ENCODE assay signal across 8 mouse cellular contexts in the genomic region with DNA sequence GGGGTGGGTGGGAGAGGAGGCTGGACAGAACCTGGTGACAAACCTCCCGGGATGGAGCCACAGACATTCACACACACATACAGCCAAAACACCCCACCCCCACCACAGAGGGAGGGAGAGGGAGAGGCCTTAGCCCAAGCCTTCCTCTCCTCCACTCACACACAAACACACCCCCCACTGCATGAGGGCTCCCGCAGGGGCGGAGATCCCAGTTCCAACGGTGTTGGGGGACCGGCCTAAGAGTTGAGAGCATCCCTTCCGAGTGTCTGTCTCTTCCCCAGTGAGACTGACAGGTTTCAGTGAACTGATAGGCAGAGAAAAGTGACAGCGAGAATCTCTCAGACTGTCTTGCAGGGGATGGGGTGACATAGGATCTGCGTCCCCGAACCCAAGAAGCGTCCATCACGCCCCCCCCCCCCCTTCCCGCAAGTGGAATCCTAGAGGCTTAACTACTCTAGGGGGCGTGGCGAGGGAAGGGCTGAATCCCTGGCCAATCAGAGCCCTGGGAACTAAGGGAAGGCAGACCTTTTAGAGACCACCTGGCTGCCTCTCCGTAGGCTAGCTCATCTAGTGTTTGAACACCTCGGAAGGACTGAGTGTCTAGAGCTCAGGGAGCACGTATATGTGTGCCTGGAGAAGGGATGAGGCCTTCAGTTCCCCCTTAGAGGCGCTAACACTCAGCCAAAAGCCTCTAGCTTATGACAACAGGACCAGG. TPM values are rescaled to one million over a fixed set of nuclear protein-coding genes. Genes with fewer than 3 reads are reported as not detected.
DNase-seq lines count a peak whose midpoint lies in the region; ATAC-seq lines count a peak whose summit lies in the region.

No protein-coding gene starts in this region.

- peak overlapping the region; percentile 57 for H3K4me3 ChIP-seq in neural tube, embryonic 11.5 days (ENCODE audit: low read depth, low read length)
- H3K4me3 ChIP-seq in hindbrain, embryonic 14.5 days (replicated peaks; ENCODE audit: low read length) = peak overlapping the region; percentile 51

- peak overlapping the region; percentile 95 for H3K4me2 ChIP-seq in neural tube, embryonic 11.5 days (ENCODE audit: low read depth)
- H3K4me2 ChIP-seq in hindbrain, embryonic 14.5 days (replicated peaks) = peak overlapping the region; percentile 69

- H3K27me3 ChIP-seq in neural tube, embryonic 11.5 days (ENCODE audit: control insufficient read depth, insufficient read depth, low read length) = peaks cover 49% of the 10 kb centered on the region
- H3K27me3 ChIP-seq in hindbrain, embryonic 14.5 days (ENCODE audit: control insufficient read depth, insufficient read depth, low read length) = peaks cover 46% of the 10 kb centered on the region

- H3K27ac ChIP-seq in neural tube, embryonic 11.5 days (ENCODE audit: low read depth, low read length) = no peak overlapping the region
- peak overlapping the region; percentile 5; the same call in 1 of the 2 replicates for H3K27ac ChIP-seq in hindbrain, embryonic 14.5 days

- 2% methylated on average over 18 of the region's 18 CpGs for WGBS in neural tube, embryonic 11.5 days
- 3% methylated on average over 18 of the region's 18 CpGs for WGBS in hindbrain, embryonic 14.5 days

- peak; percentile 33 for ATAC-seq in neural tube, embryonic 11.5 days (ENCODE audit: insufficient read depth, low FRiP score, low TSS enrichment)
- ATAC-seq in hindbrain, embryonic 14.5 days (ENCODE audit: low FRiP score) = peak; percentile 40

- H3K4me1 ChIP-seq in neural tube, embryonic 11.5 days (ENCODE audit: control insufficient read depth, insufficient read depth, low read length) = peaks cover 16% of the 10 kb centered on the region
- peaks cover 21% of the 10 kb centered on the region for H3K4me1 ChIP-seq in hindbrain, embryonic 14.5 days (replicated peaks; ENCODE audit: control insufficient read depth, insufficient read depth, low read length)

- DNase-seq in neural tube, embryonic 11.5 days (ENCODE audit: low spot score) = peak; percentile 65
- no peak for DNase-seq in neural tube, embryonic 10.5 days (ENCODE audit: extremely low spot score, low spot score)
- peak; percentile 87 for DNase-seq in cerebellum, adult 9-10 months
- peak; percentile 64 to 65 for DNase-seq in frontal cortex, postnatal 14 days (ENCODE audit: low spot score in 2 of 2)
- DNase-seq in hindbrain, embryonic 14.5 days (ENCODE audit: low spot score) = peak; percentile 50
- DNase-seq in left cerebral cortex, adult 11 months (ENCODE audit: low spot score) = peak; percentile 77
- DNase-seq in lung, postnatal 14 days = peak; percentile 82
- DNase-seq in right cerebral cortex, postnatal 10 days (ENCODE audit: low spot score in 2 of 2) = peak; percentile 86 to 92

- no peaks in the 10 kb centered on the region for H3K9me3 ChIP-seq in neural tube, embryonic 11.5 days (ENCODE audit: control insufficient read depth, low read length)
- no peaks in the 10 kb centered on the region for H3K9me3 ChIP-seq in hindbrain, embryonic 14.5 days (ENCODE audit: control insufficient read depth, low read length)

- no peaks in the 10 kb centered on the region for H3K36me3 ChIP-seq in neural tube, embryonic 11.5 days (ENCODE audit: control insufficient read depth, insufficient read depth, low read length)
- H3K36me3 ChIP-seq in hindbrain, embryonic 14.5 days (replicated peaks; ENCODE audit: control insufficient read depth, insufficient read depth) = no peaks in the 10 kb centered on the region

- peak overlapping the region; percentile 44 for H3K9ac ChIP-seq in neural tube, embryonic 11.5 days (ENCODE audit: low read length)
- H3K9ac ChIP-seq in hindbrain, embryonic 14.5 days = peak overlapping the region; percentile 29; the same call in 1 of the 2 replicates

RNA-seq across cellular contexts. Expression of gene Fosb, which starts 2.0 kb away (rescaled TPM):
- 0.07 TPM in 1 of 2 replicates, not detected in the other for polyA plus RNA-seq in neural tube, embryonic 11.5 days (2014; fragmentation: Nextera tagmentation; extraction: Ambion mirVana)
- 0.12 TPM in 1 of 2 replicates, not detected in the other for polyA plus RNA-seq in hindbrain, embryonic 14.5 days (2014; fragmentation: Nextera tagmentation; extraction: Ambion mirVana)

RNA-seq across cellular contexts. Expression of gene Rtn2, which starts 25.5 kb away (rescaled TPM):
- polyA plus RNA-seq in neural tube, embryonic 11.5 days (2014; fragmentation: Nextera tagmentation; extraction: Ambion mirVana) = 58.2 and 60.2 TPM in 2 replicates
- 106 and 112 TPM in 2 replicates for polyA plus RNA-seq in hindbrain, embryonic 14.5 days (2014; fragmentation: Nextera tagmentation; extraction: Ambion mirVana)

RNA-seq across cellular contexts. Expression of gene Ppm1n, which starts 28.0 kb away (rescaled TPM):
- not detected in 2 replicates for polyA plus RNA-seq in neural tube, embryonic 11.5 days (2014; fragmentation: Nextera tagmentation; extraction: Ambion mirVana)
- polyA plus RNA-seq in hindbrain, embryonic 14.5 days (2014; fragmentation: Nextera tagmentation; extraction: Ambion mirVana) = 0.74 and 1.0 TPM in 2 replicates

RNA-seq across cellular contexts. Expression of gene Vasp, which starts 36.3 kb away (rescaled TPM):
- 54.6 and 57.6 TPM in 2 replicates for polyA plus RNA-seq in neural tube, embryonic 11.5 days (2014; fragmentation: Nextera tagmentation; extraction: Ambion mirVana)
- 32.7 and 35.3 TPM in 2 replicates for polyA plus RNA-seq in hindbrain, embryonic 14.5 days (2014; fragmentation: Nextera tagmentation; extraction: Ambion mirVana)

RNA-seq across cellular contexts. Expression of gene Ercc1, which starts 36.7 kb away (rescaled TPM):
- 91.8 and 93.3 TPM in 2 replicates for polyA plus RNA-seq in neural tube, embryonic 11.5 days (2014; fragmentation: Nextera tagmentation; extraction: Ambion mirVana)
- polyA plus RNA-seq in hindbrain, embryonic 14.5 days (2014; fragmentation: Nextera tagmentation; extraction: Ambion mirVana) = 82.6 and 86.1 TPM in 2 replicates
